Mouse (Mus musculus): Measurements from ENCODE around the gene Ptpn1. TPM values are rescaled to one million over a fixed set of nuclear protein-coding genes. Genes with fewer than 3 reads are reported as not detected.

Gene Ptpn1
- polyA plus RNA-seq, 1 experiment from 2014 or later = 57.9 TPM

DNA sequence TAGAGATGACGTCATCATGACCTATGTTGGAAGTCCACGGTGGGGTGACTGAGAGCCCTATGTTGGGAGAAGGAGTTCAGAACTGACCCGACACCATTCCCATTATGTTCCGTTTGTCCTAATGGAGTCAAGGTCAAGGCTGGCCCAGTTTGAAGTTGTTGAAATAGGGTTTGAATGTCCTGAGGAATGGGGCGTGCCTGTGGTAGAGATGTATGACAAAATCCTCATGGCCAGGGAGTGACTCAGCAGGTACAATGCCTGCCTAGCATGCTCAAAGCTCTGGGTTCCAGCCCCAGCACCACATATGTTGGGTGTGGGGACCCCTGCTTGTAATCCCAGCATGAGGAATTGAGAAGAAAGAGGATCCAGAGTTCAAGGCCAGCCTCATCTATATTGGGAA, 20.3 kb upstream of the Ptpn1 start:
- Histone ChIP-seq H3K36me3 (ENCODE audit: control insufficient read depth, insufficient read depth, low read length) (no peaks in the 10 kb centered on the region), H3K9ac (replicated peaks; ENCODE audit: low read depth, low read length) (no peak overlapping the region)
- ATAC-seq (ENCODE audit: low read depth) = no peak

DNA sequence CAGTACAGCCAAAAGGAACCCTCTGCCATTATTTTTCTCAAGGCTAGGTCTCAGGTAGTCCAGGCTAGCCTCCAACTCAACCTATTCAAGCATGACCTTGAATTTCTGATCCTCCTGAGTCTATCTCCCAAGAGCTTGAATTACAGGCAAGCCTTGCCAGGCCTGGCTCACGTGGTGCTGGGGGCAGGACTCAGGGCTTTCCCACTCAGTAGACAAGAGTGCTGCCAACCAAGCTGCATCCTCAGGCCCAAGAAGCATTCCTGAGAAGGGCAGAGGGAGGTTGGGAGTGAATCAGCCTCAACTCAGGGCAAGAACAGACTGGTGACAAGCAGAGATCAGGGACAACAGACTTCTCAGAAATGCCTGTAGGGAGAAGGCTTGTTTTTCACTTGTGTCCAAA, 12.8 kb upstream of the Ptpn1 start:
- Histone ChIP-seq H3K4me3 (ENCODE audit: low read depth, low read length) (no peak overlapping the region), H3K4me2 (ENCODE audit: low read depth, low read length) (no peak overlapping the region), H3K9me3 (ENCODE audit: control insufficient read depth, low read length) (no peaks in the 10 kb centered on the region), H3K27ac (ENCODE audit: low read depth, low read length) (no peak overlapping the region), H3K4me1 (ENCODE audit: control insufficient read depth, insufficient read depth, low read length) (no peaks in the 10 kb centered on the region), H3K9ac (replicated peaks; ENCODE audit: low read depth, low read length) (no peak overlapping the region), H3K36me3 (ENCODE audit: control insufficient read depth, insufficient read depth, low read length) (no peaks in the 10 kb centered on the region), H3K27me3 (ENCODE audit: control insufficient read depth, insufficient read depth, low read length) (no peaks in the 10 kb centered on the region)
- ATAC-seq (ENCODE audit: low read depth) = no peak
- WGBS = 66% methylated on average over 1 of the region's 1 CpGs

More for the DNA sequence above, 20.3 kb upstream of the Ptpn1 start:
- H3K9me3 ChIP-seq (ENCODE audit: control insufficient read depth, low read length) = no peaks in the 10 kb centered on the region
- H3K4me1 ChIP-seq (ENCODE audit: control insufficient read depth, insufficient read depth, low read length) = no peaks in the 10 kb centered on the region
- WGBS = 90% methylated on average over 5 of the region's 5 CpGs
- H3K27ac ChIP-seq (ENCODE audit: low read depth, low read length) = no peak overlapping the region
- no peak overlapping the region for H3K4me3 ChIP-seq (ENCODE audit: low read depth, low read length)
- no peak overlapping the region for H3K4me2 ChIP-seq (ENCODE audit: low read depth, low read length)
- H3K27me3 ChIP-seq (ENCODE audit: control insufficient read depth, insufficient read depth, low read length) = no peaks in the 10 kb centered on the region

DNA sequence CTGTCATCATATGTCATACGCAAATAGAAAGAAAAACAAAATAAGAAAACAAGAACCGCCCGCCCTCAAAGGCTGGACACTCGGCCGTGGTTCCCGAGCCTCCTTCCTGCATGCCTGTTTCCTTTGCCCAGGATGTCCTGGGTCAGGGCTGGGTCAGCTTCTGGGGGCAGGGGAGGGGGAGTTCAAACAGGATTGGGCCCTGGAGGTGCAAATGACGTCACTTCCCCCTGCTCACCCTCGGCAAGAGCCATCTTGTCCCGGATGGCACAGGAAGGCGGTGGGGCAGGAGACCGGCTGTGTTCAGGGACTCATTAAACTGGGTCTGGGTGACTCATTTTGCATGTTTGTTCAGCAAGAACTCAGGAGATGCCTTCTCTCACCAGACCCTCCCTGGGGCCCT, 11.8 kb upstream of the Ptpn1 start:
- no peak overlapping the region for H3K9ac ChIP-seq (replicated peaks; ENCODE audit: low read depth, low read length)
- no peaks in the 10 kb centered on the region for H3K4me1 ChIP-seq (ENCODE audit: control insufficient read depth, insufficient read depth, low read length)
- no peak overlapping the region for H3K4me3 ChIP-seq (ENCODE audit: low read depth, low read length)
- no peak overlapping the region for H3K27ac ChIP-seq (ENCODE audit: low read depth, low read length)
- no peaks in the 10 kb centered on the region for H3K27me3 ChIP-seq (ENCODE audit: control insufficient read depth, insufficient read depth, low read length)
- 76% methylated on average over 11 of the region's 11 CpGs for WGBS
- no peaks in the 10 kb centered on the region for H3K9me3 ChIP-seq (ENCODE audit: control insufficient read depth, low read length)
- no peak overlapping the region for H3K4me2 ChIP-seq (ENCODE audit: low read depth, low read length)
- ATAC-seq (ENCODE audit: low read depth) = no peak
- H3K36me3 ChIP-seq (ENCODE audit: control insufficient read depth, insufficient read depth, low read length) = no peaks in the 10 kb centered on the region

DNA sequence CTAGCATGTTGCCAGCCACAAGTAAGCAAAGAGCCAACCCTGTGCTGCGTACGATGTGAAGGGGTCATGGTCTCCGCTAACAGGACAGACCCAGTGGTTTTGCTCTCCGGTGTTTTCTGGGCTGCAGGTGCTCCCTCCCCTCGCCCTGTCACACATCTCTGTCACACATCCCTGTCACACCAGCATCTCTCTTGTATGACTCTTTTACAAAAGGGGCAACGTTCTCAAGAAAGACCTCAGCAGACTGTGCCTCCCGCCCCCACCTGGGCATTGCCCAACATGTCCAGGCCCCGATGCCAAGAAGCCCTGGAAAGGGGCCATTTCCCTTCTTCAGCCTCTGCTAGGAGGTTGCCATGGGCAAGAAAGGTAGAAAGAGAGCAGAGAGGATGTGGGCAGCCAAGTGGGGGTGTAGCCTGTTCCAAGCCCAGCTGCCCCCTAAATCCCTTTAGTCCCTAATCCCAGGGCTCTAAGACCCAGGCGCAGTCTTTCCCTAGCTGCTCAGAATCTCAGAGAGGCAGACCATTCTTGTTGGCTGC, 10.8 kb upstream of the Ptpn1 start:
- Histone ChIP-seq H3K9me3 (ENCODE audit: control insufficient read depth, low read length) (no peaks in the 10 kb centered on the region), H3K4me2 (ENCODE audit: low read depth, low read length) (no peak overlapping the region), H3K4me1 (ENCODE audit: control insufficient read depth, insufficient read depth, low read length) (no peaks in the 10 kb centered on the region), H3K27ac (ENCODE audit: low read depth, low read length) (no peak overlapping the region), H3K36me3 (ENCODE audit: control insufficient read depth, insufficient read depth, low read length) (no peaks in the 10 kb centered on the region), H3K27me3 (ENCODE audit: control insufficient read depth, insufficient read depth, low read length) (no peaks in the 10 kb centered on the region), H3K9ac (replicated peaks; ENCODE audit: low read depth, low read length) (no peak overlapping the region), H3K4me3 (ENCODE audit: low read depth, low read length) (no peak overlapping the region)
- no peak for ATAC-seq (ENCODE audit: low read depth)
- WGBS = 88% methylated on average over 9 of the region's 9 CpGs

DNA sequence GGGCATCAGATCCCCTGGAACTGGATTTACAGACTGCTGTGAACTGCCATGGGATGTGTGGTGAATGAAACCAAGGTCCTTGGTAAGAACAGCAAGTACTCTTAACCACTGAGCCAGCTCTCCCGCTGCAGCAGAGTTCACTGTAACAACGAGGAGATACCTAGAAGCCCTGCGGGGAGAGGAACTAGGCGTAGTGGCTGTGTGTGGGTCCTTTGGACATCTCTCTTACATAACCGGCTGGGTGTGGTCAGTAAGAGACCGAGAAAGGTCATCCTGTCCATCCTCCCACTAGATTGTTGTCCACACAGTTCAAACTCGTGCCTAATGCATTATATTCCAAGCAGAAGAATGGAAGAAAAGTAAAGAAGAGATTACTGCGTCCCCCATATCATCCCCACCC, 10.0 kb upstream of the Ptpn1 start:
- WGBS = 81% methylated on average over 8 of the region's 8 CpGs

DNA sequence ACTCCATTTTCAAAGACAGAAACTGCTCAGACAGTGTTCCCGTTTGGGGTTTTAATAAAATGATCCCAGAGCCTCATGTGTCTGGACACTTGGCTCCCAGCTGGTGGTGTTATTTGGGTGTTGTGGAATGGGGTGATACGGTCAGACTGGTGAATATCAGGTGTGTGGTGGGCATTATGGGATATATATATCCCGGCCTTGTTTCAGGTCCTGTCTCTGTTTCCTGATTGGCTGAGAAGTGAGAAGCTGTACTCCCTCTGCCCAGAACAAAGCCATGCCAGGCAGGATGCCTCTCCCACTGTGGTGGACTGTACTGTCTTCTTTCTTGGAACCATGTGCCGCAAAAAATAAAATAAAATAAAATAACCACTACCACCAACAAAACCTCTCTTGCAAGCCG, 7.8 kb upstream of the Ptpn1 start:
- no peak for ATAC-seq (ENCODE audit: low read depth)
- Histone ChIP-seq H3K9ac (replicated peaks; ENCODE audit: low read depth, low read length) (no peak overlapping the region), H3K36me3 (ENCODE audit: control insufficient read depth, insufficient read depth, low read length) (no peaks in the 10 kb centered on the region), H3K4me2 (ENCODE audit: low read depth, low read length) (no peak overlapping the region), H3K27ac (ENCODE audit: low read depth, low read length) (no peak overlapping the region), H3K9me3 (ENCODE audit: control insufficient read depth, low read length) (no peaks in the 10 kb centered on the region), H3K4me1 (ENCODE audit: control insufficient read depth, insufficient read depth, low read length) (no peaks in the 10 kb centered on the region), H3K4me3 (ENCODE audit: low read depth, low read length) (no peak overlapping the region), H3K27me3 (ENCODE audit: control insufficient read depth, insufficient read depth, low read length) (no peaks in the 10 kb centered on the region)
- 86% methylated on average over 5 of the region's 5 CpGs for whole genome bisulfite sequencing

More for the DNA sequence above, 10.0 kb upstream of the Ptpn1 start:
- H3K9me3 ChIP-seq (ENCODE audit: control insufficient read depth, low read length) = no peaks in the 10 kb centered on the region
- H3K27ac ChIP-seq (ENCODE audit: low read depth, low read length) = no peak overlapping the region
- H3K4me1 ChIP-seq (ENCODE audit: control insufficient read depth, insufficient read depth, low read length) = no peaks in the 10 kb centered on the region
- no peak overlapping the region for H3K4me2 ChIP-seq (ENCODE audit: low read depth, low read length)
- no peak for ATAC-seq (ENCODE audit: low read depth)
- H3K9ac ChIP-seq (replicated peaks; ENCODE audit: low read depth, low read length) = no peak overlapping the region
- no peaks in the 10 kb centered on the region for H3K36me3 ChIP-seq (ENCODE audit: control insufficient read depth, insufficient read depth, low read length)
- H3K4me3 ChIP-seq (ENCODE audit: low read depth, low read length) = no peak overlapping the region
- H3K27me3 ChIP-seq (ENCODE audit: control insufficient read depth, insufficient read depth, low read length) = no peaks in the 10 kb centered on the region

DNA sequence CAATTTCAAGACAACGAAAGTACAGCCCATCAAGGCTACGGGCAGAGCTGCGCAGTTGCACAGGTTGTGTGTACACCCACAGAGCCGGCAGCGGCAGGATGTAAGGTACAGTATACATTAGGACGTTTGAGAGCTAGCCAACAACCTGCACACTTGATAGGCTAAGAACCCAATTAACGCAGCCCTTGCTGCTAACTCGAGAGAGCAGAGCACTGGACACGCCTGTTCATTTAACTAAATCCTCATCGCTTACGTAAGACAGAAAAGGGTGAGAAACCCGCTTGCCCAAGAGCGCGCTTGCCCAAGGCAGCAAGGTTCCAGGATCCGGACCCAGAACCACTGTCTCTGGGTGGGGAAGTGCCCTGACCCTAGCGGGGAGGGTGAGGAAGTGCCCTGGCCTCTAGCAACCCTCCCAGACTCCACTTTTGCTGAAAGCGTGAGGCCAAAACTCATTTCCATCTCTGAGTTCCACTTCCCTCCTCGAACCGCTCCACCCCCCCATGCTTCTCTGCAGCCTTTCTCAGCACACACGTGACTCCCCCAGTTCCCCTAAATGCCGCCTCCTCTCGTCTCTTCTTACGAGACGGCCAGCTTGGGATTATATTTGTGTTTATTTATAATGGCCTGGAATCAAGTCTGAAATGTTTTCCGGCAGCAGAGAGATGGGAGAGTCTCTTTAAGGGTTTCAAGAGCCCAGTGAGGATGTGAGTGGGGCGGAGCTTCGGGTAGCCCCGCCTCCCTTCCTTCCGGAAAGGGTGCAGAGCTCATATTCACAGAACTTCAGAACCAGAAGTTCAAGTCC, 6.9 kb upstream of the Ptpn1 start:
- Histone ChIP-seq H3K27ac (ENCODE audit: low read depth, low read length) (0 out of 2 replicates have a peak overlapping the region, but pooled peaks have one; percentile 23), H3K36me3 (ENCODE audit: control insufficient read depth, insufficient read depth, low read length) (no peaks in the 10 kb centered on the region), H3K4me2 (ENCODE audit: low read depth, low read length) (peak overlapping the region; percentile 71), H3K9ac (replicated peaks; ENCODE audit: low read depth, low read length) (peak overlapping the region; percentile 39), H3K9me3 (ENCODE audit: control insufficient read depth, low read length) (no peaks in the 10 kb centered on the region), H3K4me3 (ENCODE audit: low read depth, low read length) (peak overlapping the region; percentile 31), H3K4me1 (ENCODE audit: control insufficient read depth, insufficient read depth, low read length) (no peaks in the 10 kb centered on the region), H3K27me3 (ENCODE audit: control insufficient read depth, insufficient read depth, low read length) (no peaks in the 10 kb centered on the region)
- ATAC-seq (ENCODE audit: low read depth) = peak; percentile 62
- 3% methylated on average over 29 of the region's 29 CpGs for WGBS

DNA sequence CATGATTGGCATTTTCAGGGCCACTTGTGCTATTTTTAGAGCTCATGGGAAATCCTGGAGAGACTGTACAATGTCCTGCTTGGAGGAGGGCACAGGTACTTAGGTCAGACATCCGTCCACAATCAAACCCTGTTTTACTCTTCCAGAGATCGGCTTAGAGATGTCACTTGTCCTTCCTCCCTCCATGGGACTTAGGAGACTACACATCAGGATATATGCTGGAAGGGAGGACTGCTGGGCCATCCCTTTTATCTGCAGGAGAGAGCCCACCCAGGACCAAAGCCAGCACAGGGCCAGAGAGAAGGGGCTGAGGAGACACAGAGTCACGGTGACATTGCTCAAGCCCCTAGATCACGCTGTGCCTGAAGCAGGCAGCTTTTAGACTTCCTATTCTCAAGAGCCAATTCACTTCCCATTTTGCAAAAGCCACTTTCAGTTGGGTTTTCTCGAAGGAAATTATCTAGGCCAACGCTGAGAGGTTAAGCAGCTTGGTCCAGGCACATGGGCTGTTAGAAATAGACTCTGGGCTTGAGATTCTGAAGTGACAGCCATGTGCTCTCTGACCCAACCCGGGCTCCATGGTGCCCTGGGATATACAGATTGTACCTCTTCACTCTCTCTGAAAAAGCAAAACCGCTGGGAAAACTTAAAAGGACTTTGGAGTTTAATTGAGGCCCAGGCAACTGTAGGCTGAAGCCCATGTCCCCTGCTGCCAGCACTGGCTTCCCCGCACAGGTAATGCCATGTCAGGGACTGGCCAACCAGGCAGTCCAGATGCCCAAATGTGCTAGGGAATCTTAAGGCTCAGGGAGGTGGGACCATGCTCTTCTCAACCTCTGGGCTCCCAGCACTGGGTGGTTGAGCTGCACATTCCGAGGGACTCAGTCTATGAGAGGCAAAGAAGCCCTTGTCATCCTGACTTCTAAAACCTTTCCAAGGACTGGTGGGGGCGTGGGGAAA, 5.7 kb upstream of the Ptpn1 start:
- Histone ChIP-seq H3K4me1 (ENCODE audit: control insufficient read depth, insufficient read depth, low read length) (no peaks in the 10 kb centered on the region), H3K27ac (ENCODE audit: low read depth, low read length) (no peak overlapping the region)

More for the DNA sequence above, 5.7 kb upstream of the Ptpn1 start:
- Histone ChIP-seq H3K4me3 (ENCODE audit: low read depth, low read length) (no peak overlapping the region), H3K4me2 (ENCODE audit: low read depth, low read length) (no peak overlapping the region), H3K36me3 (ENCODE audit: control insufficient read depth, insufficient read depth, low read length) (no peaks in the 10 kb centered on the region), H3K9me3 (ENCODE audit: control insufficient read depth, low read length) (no peaks in the 10 kb centered on the region), H3K9ac (replicated peaks; ENCODE audit: low read depth, low read length) (no peak overlapping the region), H3K27me3 (ENCODE audit: control insufficient read depth, insufficient read depth, low read length) (no peaks in the 10 kb centered on the region)
- ATAC-seq (ENCODE audit: low read depth) = no peak
- WGBS = 86% methylated on average over 11 of the region's 11 CpGs

Measured in neural tube, embryonic 14.5 days (tissue).